Mouse (Mus musculus) embryo, embryonic 11.5 days (tissue): ENCODE results near the gene Pdap1.
"Not testable (repeated sequence)": the region's sequence is repeated elsewhere in the genome, so short reads cannot be mapped to it uniquely, and the experiment has no call there.

ENCODE experiments used
- DNase-seq: peaks from one replicate; pipeline ENCODE4 v3.0.0-alpha.2; 2012; ENCODE audit warnings: low read depth, low spot score

Pdap1 gene

DNA sequence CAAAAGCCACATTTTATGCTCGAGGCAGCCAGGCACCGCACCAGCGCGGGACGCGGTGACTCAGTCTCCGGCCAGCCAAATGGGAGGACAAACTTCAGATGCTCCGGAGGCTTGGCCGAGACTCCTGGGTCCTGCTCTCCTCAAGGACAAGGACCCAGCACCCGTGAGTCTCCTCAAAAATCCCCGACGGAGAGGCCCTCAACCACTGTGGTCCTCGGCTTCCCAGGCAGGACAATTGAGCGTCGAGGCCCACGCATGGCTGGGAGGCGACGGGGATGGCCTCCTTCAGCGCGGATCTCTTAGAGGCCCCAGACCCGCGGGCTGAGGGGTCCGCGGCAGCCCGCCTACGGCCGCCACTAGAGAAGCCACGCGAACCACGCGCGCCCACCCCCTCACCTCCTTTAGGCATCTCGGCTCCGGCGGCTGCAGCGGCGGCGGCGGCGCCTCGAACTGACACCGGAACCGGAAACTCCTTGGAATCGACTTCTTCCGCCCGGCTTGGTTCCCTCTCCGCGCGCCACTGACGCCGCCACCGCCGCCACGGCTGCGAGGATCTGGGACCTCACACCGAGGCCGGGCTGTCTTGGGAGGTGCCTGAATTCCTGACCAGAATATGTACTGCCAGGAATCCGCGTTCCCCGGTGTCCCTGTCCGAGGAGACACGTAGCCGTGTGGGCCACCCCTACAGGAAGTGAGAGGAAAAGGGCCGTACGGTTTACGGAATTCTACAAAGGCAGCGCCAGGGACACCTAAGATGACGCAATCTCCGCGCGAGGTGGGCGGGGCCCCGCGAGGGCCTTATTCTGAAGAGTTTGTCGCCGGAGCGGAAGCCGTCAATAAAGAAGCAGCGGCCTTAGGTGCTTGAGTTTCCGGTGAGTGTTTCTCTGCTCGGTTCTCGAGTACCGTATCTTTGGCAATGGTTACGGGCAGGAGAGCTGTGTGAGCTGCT lies at the start of gene Pdap1, which contains the start of gene Bud31:
Gene Pdap1 (minus strand): TSS at position 668 of the 949 bp plus-strand sequence.
Gene Bud31 (plus strand): TSS at position 792 of the 949 bp plus-strand sequence.
- DNase-seq, result peak; percentile 83

- no peak for DNase-seq
Observed at GRCm38 (mm10) chr5:145189416-145189815, 49.4 kb upstream of the Pdap1 start.

DNA sequence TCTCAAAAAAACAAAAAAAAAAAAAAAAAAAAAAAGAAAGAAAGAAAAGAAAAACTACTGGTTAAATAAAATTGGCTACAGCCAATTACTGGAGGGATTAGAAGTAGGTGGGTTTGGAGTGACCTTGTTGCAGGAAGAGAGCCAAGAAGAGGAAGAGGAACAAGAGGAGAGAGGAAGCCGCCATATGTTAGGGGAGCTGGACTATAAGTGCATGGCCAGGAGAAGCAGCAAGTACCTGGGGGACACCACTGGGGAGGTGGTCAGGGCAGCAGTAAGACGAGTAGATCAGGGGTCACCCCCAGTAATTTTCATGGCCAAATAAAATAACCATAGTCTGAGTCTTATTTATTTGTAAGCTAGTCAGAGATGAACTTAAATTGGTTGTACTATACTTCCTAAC lies 45.2 kb upstream of the Pdap1 start:
- DNase-seq, result no peak

- no peak for DNase-seq
Observed at GRCm38 (mm10) chr5:145178461-145178980, 38.5 kb upstream of the Pdap1 start.

DNA sequence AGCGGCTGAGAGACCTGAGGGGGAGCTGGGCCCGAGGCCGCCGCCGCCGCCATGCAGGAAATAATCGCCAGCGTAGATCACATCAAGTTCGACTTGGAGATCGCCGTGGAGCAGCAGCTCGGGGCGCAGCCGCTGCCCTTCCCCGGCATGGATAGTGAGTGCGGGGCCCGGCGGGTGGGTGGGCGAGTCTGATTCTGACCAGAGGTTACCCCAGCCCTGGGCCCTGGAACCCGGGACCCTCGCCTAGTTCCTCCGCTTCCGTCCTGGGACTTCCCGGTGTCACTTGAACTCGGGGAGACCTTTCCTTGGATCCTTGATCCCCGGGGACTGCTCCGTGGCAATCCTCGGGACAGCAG lies 27.2 kb upstream of the Pdap1 start:
- DNase-seq, result no peak

GRCm38 (mm10) chr5:145166536-145167305 lies 26.7 kb upstream of the Pdap1 start, which contains the start of the genes Ptcd1 and Cpsf4:
Ptcd1 (minus strand) TSS chr5:145167108.
Cpsf4 (plus strand) TSS chr5:145167213.
- DNase-seq, result peak; percentile 98

- no peak for DNase-seq
Observed at GRCm38 (mm10) chr5:145165184-145165583, 25.1 kb upstream of the Pdap1 start.

- DNase-seq, result no peak
Observed at GRCm38 (mm10) chr5:145164710-145165109, 24.7 kb upstream of the Pdap1 start.

DNA sequence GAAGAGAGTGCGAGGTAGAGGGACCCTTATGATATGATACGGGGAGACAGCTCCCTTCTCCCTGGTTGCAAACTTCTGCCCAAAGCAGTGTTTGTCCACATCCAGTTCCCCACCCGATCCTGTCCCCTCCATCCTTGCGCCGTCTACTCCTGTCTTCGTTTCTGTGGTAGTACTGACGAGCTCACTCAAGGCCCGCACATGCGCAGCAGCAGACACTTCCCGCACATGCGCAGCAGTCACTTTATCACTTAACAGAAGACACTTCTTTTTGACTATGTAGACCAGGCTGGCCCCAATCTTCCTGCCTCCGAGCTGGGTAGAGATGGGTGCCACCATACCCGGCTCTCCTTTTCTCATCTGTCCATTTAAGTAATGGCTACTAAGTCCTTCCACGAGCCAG lies 21.3 kb upstream of the Pdap1 start:
- DNase-seq, result no peak

- DNase-seq, result no peak
Observed at GRCm38 (mm10) chr5:145152690-145153089, 12.7 kb upstream of the Pdap1 start.

GRCm38 (mm10) chr5:145149294-145149693 lies 9.3 kb upstream of the Pdap1 start:
- no peak for DNase-seq

GRCm38 (mm10) chr5:145147748-145148147 lies 7.7 kb upstream of the Pdap1 start:
- DNase-seq, result no peak

DNA sequence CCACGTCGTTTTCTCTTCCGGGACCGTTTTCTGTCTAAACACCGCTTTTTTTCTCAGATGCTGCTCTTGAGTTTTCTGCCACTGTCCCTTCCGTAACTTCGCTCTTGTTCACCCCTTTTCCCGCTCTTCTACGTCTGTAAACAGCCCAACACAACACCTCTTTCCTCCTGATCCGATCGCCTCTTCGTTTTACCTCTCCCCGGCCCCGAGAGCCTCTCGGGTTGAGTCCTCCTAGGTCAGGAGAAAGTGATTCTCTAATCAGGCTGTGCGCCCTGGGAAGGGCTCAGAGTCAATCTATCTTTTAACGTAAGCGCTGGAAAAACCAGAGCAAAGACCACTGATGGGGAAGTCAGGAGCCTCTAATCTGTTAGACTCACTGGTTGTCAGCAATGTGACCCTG lies 573 bp upstream of the Pdap1 start:
- DNase-seq, result no peak

- no peak for DNase-seq
Observed at GRCm38 (mm10) chr5:145138836-145139235, 1.2 kb downstream of the Pdap1 start.

DNA sequence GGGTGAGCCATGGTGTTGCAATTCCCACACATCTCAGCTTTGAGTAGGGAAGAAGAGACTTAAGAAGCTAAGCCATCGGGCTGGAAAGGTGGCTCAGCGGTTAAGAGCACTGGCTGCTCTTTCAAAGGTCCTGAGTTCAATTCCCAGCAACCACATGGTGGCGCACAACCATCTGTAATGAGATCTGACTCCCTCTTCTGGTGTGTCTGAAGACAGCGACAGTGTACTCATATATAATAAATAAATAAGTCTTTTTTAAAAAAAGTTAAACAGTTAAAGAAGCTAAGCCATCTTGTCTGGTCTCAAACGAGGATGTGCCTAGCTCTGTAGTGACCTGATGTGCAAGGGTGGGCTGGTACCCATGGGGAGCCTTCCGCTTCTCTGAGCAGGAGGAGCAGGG lies 6.8 kb downstream of the Pdap1 start:
- DNase-seq, result not testable (repeated sequence)

GRCm38 (mm10) chr5:145130995-145131394 lies 9.0 kb downstream of the Pdap1 start:
- DNase-seq, result no peak

DNA sequence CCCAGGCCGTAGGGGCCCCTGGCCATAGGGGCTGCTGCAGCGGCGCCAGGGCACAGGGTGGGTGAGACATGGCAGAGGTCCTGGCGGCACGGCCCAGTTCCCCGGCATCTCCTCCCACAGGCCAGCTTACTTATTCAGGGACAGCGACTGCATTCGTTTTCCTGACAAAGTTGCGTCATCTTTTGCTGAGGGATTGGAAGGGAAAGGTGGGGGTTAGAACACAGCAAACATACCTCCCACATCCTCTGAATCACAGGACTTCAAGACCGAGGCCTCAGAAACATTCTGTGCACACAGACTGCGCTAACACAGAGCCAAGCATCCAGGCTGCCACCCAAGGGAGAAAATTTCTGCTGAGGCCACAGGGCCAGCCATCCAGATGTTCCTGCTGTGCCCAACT lies 9.8 kb downstream of the Pdap1 start:
- DNase-seq, result no peak

DNA sequence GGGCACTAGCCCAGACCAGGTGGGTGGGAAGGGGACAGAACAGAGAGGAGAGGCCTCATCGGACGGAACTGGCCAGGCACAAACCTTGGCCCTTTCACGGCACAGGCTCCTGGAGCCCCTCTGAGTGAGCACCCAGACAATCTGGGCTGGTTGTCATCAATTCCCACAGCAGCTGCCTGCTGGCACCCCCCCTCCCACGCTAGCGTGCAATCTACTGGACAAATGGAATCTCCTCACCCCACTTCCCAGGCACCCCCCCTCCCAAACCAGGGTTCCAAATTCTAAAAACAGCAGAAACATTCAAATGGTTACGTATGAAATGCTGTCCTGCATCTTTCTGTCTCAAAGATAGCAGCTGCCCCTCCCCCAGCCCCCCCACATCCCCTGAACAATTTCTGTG lies 10.3 kb downstream of the Pdap1 start:
- DNase-seq, result not testable (repeated sequence)

DNA sequence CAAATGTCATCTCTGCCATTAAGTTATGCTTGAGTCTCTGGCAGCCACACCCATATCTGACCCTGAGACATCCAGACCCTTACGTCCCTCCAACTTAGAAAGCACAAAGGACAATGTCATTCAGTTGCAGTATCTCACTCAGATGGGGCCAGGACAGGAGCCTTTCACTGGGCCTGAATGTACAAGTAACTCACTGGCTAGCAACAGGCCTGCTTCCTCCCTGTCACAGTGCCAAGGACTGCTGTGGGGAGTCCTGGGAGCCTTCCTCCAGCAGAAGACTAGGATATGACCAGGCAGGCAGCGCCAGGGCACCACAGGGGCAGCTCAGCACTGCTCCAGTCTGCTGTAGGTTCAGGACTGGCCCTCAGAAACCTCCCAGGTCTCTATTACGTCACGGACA lies 10.9 kb downstream of the Pdap1 start:
- no peak for DNase-seq

GRCm38 (mm10) chr5:145126580-145126979 lies 13.5 kb downstream of the Pdap1 start:
- no peak for DNase-seq

- DNase-seq, result no peak
Observed at GRCm38 (mm10) chr5:145123396-145123795, 16.6 kb downstream of the Pdap1 start.

DNA sequence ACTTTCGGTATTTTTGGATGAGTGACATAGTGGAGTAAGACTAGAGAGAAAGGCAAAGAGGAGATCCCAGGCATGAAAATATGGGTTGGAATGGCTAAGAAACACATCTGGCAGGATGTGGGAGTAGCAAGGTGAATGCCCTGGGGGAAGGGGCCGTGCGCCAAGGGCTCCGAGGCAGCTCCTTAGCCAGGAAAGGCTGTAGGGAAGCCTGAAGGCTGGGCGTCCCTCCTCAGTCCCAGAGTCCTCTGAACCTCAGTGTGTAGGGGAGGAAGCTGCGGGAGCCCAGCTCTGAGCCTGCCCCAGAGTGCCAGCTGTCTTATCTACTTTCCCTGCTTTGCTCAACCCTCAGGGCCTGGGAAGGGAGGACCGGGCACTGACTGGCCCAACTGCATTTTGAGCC lies 19.1 kb downstream of the Pdap1 start:
- no peak for DNase-seq
